Mouse (Mus musculus): ENCODE results near the gene Exoc6b.

GRCm38 (mm10) chr6:84946106-84946505 is 123.2 kb downstream of the Exoc6b start:
- TF ChIP-seq CTCF (IDR thresholded peaks at IDR 0.05; ENCODE audit: low read depth, low read length), result no peak
- no peak for TF ChIP-seq POLR2A (IDR thresholded peaks at IDR 0.05; ENCODE audit: extremely low read depth, insufficient read depth, low read length)
